Mouse (Mus musculus) cerebellum, adult 11 months (tissue): Measurements from ENCODE around the gene Apopt1.

ENCODE experiments used
- DNase-seq: peaks from one replicate; pipeline ENCODE4 v3.0.0; 2022

Apopt1 gene

GRCm38 (mm10) chr12:111779544-111779943, 66.5 kb downstream of the Apopt1 start:
- DNase-seq = no peak

DNA sequence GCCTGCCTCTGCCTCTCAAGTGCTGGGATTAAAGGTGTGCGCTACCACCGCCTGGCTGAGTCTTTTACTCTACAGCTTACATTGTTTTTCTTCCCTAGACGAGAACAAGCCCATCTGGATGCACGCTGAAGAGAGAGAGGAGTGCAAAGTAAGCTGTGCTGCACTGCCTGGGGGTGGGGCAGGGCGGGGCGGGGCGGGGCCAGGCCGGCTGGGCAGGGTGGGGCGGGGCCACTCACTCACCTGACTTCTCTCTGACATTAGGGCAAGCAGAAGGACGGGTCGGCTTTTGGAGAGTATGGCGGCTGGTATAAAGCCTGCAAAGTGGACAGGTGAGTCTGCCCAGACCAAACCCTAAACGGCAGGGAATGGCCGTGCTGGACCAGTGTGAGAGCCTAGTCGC, 72.1 kb downstream of the Apopt1 start:
- no peak for DNase-seq

GRCm38 (mm10) chr12:111787015-111787414, 74.0 kb downstream of the Apopt1 start:
- no peak for DNase-seq

DNA sequence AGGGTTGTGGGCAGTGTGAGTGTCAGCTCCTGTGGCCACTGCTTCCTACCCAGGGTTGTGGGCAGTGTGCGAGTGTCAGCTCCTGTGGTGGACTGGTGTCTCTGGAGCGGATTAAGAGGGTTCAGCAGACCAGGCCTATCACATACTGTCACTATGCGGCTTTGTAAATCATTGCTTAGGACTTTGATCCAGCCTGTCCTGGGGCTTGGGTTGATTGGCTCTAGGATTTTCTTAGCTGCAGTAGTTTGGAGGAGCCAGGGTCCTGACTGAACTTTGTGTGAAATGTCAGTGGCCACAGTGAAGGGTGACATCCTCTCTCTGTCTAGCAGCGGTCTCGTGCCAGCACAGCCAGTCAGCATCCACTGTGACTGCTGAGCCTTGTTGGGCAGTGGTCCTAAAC, 77.0 kb downstream of the Apopt1 start:
- DNase-seq = no peak

DNA sequence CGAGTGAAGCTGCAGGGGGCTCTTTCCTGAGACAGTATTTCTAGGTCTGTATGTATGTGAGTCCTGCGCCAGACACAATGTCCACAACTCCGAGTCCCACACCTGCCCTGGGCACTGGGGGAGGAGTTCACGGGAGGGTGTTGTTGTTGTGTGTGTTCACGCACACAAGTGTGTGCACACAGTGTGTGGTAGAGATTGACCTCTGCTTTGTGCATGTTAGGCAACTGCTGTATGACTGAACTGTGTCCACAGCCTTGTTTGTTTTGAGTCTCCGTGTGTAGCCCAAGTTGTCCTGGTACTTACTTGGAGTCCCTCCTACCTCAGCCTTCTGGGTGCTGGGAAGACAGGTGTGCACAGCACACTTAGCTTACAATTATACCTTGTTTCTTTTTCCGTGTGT, 77.6 kb downstream of the Apopt1 start:
- no peak for DNase-seq

DNA sequence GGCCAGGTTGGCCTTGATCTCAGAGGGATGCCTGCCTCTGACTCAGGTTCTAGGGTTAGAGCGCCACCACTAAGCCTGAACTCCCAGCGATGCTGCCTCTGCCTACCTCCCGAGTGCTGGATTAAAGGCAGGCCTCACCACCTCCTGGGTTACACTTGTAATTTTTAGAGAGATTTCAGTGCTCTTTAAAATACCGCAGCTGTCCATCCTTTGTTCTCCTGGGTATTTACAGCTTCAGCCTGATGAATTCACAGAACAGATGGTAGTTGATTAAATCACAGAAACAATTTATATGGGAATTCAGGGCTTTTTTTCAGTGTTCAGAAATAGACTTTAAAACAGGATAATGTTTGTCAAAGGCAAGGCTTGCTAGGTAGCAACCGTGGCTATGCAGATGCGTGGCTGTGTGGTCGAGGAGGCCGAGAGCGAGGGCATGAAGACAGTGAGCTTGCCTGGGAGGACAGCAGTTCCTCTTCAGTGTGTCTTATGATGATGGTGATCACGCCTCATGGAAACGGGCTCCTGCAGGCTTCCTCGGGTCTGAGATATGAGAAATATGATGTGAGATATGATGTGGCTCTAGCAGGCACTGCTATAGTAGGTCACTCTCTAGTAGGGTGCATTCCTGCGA, 78.5 kb downstream of the Apopt1 start:
- DNase-seq = no peak

- DNase-seq = no peak
Observed at GRCm38 (mm10) chr12:111794102-111794501, 81.0 kb downstream of the Apopt1 start.

DNA sequence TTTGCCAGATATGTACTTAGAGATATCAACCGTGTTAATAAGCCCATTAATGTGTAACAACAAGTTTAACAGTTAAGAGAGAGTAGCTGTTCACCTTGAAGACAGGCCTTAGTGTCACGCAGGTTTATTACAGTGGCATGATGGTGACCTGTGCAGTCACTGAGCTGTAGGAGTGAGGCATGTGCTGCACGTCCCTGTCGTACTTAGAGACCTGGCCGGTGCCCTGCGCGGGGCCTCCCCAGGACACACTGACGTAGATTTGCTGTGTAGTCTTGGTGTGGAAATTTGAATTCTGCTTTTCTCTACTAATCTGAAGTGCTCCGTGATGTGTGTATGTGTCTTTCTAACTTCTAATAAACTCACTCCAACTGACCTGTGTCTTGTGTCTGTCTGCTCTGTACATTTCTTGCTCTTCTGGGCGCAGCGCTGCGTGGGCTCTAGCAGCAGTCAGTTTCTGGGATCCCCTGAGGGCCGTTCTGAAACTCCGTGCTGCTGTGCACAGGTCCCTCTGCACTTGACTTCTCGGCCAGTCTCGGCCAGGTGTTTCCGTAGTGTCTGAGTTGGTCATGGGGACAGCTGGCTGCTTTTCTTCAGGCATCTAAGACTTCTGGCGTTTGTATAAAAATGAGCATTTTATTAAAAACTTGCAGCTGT, 81.6 kb downstream of the Apopt1 start:
- DNase-seq = no peak

DNA sequence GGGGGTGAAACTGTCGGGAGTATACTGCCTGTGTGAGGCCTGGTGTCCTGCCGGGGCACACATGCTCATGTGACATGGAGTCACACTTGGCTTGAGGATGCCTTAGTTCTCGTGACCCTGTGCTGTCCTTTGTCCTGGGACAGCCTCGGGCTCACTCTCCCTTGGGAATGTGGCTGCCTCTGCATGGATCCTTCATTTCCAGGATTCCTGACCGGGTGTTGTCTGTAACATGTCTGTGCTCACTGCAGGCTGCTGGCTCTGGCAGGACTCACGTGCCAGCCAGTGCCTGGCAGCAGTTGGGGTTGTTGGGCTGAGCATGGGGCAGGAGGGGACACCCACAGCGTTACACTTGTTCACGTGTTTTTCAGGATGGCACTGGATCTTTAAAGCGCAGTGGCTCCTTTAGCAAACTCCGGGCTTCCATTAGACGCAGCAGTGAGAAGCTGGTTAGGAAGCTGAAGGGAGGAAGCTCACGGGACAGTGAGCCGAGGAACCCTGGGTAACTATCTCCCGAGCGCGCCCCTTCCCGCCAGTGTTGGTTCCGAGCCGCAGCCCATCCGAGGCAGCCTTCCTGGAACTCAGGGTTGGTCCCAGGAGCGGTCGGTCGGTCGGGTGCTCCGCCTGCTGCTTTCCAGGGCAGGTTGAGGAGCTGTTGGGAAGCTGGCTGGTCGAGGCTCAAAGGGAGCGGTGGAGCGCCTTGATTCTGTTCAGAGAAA, 82.3 kb downstream of the Apopt1 start:
- peak; percentile 55 for DNase-seq

GRCm38 (mm10) chr12:111797251-111797650, 84.2 kb downstream of the Apopt1 start:
- no peak for DNase-seq

DNA sequence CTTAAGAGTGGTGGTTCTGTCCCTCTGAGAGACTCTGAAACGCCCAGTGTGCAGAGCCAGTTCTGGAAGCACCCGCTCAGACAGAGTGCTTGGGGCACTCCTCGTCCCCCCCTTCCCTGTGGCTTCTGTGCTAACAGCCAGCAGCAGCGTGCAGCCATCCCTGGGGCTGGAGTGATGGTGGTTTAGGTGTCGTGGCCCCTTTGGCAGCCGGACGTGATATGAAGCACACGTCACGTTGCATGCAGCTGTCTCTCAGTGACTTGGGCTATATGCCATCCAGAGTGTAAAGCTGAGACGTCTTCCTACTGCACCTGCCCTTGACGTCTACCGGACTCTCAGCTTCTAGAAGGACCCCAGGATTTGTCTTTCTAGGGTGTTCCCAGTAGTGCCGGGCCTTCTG, 85.4 kb downstream of the Apopt1 start:
- no peak for DNase-seq

- DNase-seq = no peak
Observed at GRCm38 (mm10) chr12:111800459-111801183, 87.6 kb downstream of the Apopt1 start.

- no peak for DNase-seq
Observed at GRCm38 (mm10) chr12:111803538-111803937, 90.5 kb downstream of the Apopt1 start.
